Mouse (Mus musculus) urinary bladder, adult 2 months (tissue): ENCODE measurements at regions not wholly inside any gene's neighbourhood (a gene's known extent, or its start where the extent isn't known, plus 50 kb on each side); places are given as distances from the start of the nearest gene placed in this dataset.

Experiments used
- DNase-seq: peaks from one replicate; pipeline ENCODE4 v3.0.0; 2022; ENCODE audit warnings: low spot score

DNA sequence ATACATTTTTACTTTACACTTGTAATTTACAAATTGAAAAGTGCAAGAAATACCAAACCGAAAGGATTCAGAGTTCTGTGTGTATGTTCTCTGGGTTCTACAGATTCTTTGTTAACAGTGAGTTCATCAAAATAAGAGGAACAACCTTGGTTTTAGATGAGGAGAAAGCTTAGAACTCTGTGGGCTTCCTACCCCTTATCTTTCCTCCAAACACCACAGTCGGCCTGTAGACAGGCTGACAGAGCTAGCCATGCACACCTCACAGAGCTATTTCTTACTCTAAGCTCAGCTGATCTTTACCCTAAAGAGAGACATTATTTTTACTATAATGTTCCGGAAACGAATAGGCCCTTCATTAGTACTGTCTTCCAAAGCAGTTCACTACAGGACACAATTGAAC, 67.7 kb upstream of the Zdhhc17 start:
- no peak for DNase-seq

DNA sequence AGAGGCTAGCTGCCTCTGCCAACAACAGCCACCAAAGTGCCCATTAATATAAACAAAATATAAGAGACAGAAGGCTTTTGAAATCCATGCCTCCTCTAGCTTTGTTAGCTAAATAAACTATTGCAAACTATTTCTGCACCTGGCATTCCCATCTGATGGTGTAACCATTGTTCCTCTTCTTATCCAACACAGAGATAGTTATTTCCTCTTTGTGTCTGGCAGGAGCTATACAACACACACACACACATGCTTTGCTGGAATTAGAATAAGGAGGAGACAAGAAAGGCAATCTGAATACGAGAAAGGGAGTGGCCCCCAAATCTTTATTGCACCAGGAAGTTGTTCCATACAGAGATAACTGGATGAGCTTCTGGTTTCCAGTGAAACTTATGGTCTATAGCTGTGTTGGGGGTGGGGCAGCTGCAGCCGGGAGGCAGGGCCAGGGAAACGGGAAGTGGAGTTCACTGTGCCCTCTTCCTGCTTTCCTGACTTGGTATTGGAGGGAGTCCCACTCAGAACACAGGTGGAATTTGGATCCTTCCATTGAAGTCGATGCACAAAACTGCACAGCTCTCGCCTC, 64.0 kb upstream of the Zdhhc17 start:
- no peak for DNase-seq

DNA sequence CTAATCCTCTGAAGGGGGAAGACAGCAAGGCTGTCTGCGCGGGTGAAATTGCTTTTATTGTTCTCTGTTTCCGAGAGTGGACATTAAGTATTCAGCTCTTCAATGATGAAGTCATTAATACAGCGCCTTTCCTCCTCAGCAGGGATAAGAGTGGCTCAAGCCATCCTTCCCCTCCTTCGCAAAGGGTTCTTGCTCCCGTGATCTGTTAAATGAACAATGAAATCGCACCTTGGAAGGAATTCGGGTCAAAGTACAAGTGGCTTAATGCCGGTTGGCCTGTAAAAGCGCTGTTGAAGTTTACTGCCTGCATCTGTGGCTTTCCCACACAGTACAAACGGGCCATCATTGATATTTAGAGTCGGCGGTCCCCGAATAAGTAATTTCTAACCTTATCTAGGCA, 63.3 kb upstream of the Zdhhc17 start:
- DNase-seq: no peak

DNA sequence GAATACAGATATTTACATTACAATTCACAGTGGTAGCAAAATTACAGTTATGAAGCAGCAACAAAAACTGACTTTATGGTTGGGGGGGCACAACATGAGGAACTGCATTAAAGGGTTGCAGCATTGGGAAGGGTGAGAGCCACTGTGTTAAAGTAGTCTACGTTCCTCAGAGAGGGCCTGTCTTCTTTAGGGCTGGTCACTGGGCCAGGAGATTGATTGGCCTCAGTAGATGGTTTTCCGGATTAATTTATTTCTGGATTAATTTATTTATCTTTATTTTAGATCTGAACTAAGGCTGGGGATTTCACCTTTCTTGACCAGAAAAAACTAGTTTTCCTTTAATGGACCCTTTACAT, 62.6 kb upstream of the Zdhhc17 start:
- no peak for DNase-seq

DNA sequence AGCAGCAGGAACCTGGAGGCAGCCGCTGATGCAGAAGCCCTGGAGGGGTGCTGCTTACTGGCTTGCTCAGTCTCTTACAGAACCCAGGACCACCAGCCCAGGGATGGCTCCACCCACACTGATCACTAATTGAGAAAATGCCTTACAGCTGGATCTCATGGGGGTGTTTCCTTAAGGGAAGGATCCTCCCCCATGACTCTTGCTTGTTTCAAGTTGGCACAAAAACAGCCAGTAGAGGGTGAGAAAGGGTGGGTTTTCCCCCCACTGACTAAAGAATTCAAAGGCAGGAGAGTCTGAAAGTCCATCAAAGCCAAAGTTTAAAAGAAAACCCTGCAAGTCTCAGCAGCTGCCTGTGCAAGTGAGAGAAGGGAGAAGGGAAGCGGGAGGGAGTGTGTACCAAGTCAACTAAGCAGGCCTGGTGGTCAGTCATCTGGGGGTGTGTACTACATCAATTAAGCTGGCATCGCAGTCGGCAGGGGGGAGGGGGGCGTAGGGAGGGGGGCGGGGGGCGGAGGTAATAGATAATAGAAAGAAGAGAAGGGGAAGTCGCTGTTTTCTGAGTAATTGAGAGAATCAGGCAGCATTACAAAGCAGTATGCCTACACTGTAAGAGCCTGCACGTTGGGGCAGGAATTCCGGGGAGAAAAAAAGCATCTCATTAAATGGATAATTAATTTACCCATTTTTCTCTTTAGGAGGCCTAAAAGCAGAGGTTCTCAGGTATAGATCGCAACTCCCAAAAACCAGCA, 62.0 kb upstream of the Zdhhc17 start:
- DNase-seq: no peak

DNA sequence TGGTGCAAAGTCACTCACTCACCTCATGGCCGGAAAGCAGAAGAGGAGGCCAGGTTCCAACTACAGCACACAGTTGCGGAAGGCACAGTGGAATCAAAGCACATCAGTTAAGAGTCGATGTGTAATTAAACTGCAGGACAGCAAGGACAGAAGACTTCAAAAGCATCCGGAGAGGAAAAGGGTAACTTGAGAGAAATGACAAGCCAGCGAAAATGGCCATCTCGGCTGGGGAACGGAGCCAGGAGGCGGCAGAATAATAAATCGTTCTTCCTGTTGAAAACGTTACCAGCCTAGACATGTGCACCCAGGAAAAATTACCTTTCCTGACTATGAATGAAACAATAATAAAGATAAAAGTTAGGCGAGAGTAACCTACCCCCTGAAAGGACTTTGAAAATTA, 56.2 kb upstream of the Zdhhc17 start:
- DNase-seq: no peak

DNA sequence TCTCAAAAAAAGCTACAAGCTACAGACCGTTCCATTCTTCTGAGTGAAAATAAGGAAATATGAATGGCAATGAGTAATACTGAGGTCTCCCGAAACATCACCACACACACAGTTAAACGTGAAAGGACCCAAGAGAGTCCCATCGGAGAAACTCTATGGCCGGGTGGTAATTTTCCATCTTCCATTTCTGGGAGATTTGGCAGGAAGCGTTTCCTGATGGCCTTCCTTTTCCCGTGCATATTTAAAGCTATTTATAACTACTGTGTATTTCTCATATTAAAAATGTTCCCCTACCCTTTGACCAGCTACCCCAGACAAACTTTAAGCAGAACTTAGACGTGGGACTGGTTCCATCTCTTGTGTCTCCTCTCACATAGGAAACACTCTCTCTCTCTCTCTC, 50.7 kb upstream of the Zdhhc17 start:
- no peak for DNase-seq
